Mouse (Mus musculus) G1E (cell line): ENCODE results near the gene H2-Q7. TPM values are rescaled to one million over a fixed set of nuclear protein-coding genes. Genes with fewer than 3 reads are reported as not detected.
"Not testable (repeated sequence)": the region's sequence is repeated elsewhere in the genome, so short reads cannot be mapped to it uniquely, and the experiment has no call there.

Experiments used
- ATAC-seq: 2 replicates; pipeline ENCODE4 v1.8.0; 2016; ENCODE audit warnings: mild to moderate bottlenecking; ENCODE audit not compliant: insufficient number of reproducible peaks, poor library complexity, low FRiP score, severe bottlenecking; ENCODE audit errors: extremely low read depth
- DNase-seq: peaks from one replicate; pipeline ENCODE4 v3.0.0; 2012; ENCODE audit warnings: low spot score
- H3K27me3 ChIP-seq: 2 replicates; pipeline ENCODE4 v1.6.1; 2012; ENCODE audit warnings: mild to moderate bottlenecking, low read length, inconsistent platforms; ENCODE audit not compliant: insufficient read depth
- H3K36me3 ChIP-seq: replicated peaks from 2 replicates; pipeline ENCODE3; 2012; ENCODE audit warnings: mild to moderate bottlenecking, inconsistent platforms
- H3K4me1 ChIP-seq: 2 replicates; pipeline ENCODE4 v1.6.1; 2012; ENCODE audit warnings: low read depth, low read length, inconsistent platforms, mixed read lengths; ENCODE audit not compliant: insufficient read depth
- H3K4me3 ChIP-seq: 2 replicates; pipeline ENCODE4 v1.5.1; 2012; ENCODE audit warnings: low read depth, mild to moderate bottlenecking, inconsistent platforms, low read length, moderate library complexity, mixed read lengths
- H3K9me3 ChIP-seq: replicated peaks from 2 replicates; pipeline ENCODE4 v1.6.1; 2012; ENCODE audit warnings: inconsistent platforms
- CTCF ChIP-seq: IDR thresholded peaks from 2 replicates; pipeline ENCODE4 v1.5.1; 2012; ENCODE audit warnings: low read depth, low read length, inconsistent platforms, mixed read lengths
- polyA plus RNA-seq: library from polyadenylated mRNA; stranded (reverse); fragments of >175 nt; gene quantifications from 2 replicates; pipeline ENCODE4 v1.2.3, GENCODE M21; 2012
- total RNA-seq, 2 experiments: library from RNA; stranded (forward) in 1 of 2; stranded (reverse) in 1 of 2; fragments of 200-1000 nt in 1 of 2; fragments of >200 nt in 1 of 2; fragmentation: Nextera tagmentation in 1 of 2; gene quantifications; 2 replicates each; pipeline ENCODE4 v1.2.3; 2014 to 2017

H2-Q7 gene
- total and polyA plus RNA-seq, 3 experiments: 0.05 to 0.38 TPM; not detected in 1

DNA sequence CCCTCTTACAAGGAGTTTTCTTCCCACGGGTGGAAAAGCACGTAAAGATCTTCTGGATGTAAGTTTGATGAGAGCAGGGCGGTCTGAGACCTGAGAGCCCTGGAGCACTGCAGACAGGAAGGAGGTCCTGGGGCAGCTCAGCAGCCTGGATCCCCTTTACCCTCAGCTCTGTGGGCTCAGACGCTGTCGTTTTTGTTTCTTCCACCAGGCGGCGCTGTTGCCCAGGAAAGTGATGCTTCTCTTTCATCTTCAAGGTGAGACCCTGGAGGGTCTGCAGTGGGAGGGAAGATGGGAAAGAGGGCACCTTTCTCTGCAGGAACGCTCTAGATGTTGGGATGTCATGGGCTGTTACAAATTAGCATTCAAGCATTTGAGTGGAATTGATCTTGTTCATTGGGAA, 4.1 kb upstream of the H2-Q7 start:
- TF ChIP-seq CTCF: peak; percentile 85
- H3K27me3 ChIP-seq, H3K4me3 ChIP-seq, H3K4me1 ChIP-seq, ATAC-seq, DNase-seq, H3K9me3 ChIP-seq, H3K36me3 ChIP-seq: not testable (repeated sequence)

DNA sequence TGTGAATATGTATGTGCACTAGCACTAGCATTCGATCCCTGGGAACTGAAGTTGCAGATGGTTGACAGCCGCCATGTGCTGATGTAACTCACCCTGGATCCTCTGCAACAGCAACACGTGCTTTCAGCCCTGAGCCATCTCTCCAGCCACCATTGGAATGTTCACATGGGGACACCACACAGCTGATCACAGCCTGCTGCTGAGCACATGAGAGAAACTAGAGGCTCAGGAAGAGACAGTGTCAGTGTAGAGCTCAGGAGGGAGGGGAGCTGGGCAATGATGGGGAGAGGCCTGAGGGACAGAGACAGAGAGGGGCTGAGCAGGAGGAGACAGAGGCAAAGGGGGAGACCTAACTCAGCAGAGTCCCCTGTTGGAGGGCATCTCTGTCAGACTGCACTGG, 3.4 kb upstream of the H2-Q7 start:
- ATAC-seq, H3K36me3 ChIP-seq, H3K27me3 ChIP-seq, H3K4me3 ChIP-seq, H3K4me1 ChIP-seq, DNase-seq, H3K9me3 ChIP-seq: not testable (repeated sequence)

DNA sequence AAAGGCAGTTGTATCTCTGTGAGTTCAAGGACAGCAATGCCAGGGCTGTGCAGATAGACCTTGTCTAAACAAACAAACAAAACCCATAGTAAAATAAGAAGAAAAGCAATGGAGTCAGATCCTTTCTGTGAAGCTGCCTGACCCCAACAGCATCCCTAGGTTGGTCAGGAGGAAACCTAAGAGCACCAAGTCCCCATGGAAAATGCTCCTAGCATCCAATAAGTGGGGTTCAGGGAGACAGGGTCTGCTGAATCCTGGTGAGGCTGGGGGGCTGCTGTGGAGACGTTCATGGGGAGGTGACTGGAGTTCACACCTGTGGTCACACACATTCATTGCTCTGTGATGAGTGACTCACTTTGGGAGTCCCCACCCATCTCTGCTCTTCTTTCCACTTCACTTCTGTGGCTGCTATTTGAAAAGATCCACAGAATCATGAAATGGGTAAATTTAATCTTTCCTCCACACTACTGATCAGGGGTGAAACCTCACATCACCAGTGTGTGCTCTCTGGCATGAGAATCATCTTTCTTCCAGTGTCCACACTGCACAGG, 1.5 kb upstream of the H2-Q7 start:
- not testable (repeated sequence) for DNase-seq, H3K9me3 ChIP-seq, H3K36me3 ChIP-seq, H3K4me1 ChIP-seq, H3K27me3 ChIP-seq, ATAC-seq, H3K4me3 ChIP-seq

DNA sequence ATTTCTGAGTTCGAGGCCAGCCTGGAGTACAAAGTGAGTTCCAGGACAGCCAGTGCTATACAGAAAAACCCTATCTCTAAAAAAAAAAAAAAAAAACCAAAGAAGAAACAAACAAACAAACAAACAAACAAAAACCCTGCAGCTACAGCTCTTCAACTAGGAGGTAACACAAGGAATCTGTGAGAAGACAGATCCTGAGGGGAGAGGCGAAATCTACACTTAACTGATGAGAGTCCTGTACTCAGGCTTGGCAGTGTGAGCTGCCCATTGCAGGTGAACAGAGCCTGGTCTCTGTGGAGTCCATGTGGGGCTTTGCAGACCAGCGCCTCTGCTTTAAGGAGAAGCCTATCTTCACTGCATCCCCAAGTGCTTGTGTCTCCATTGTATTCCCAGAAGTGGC, 560 bp upstream of the H2-Q7 start:
- ATAC-seq, H3K4me1 ChIP-seq, H3K9me3 ChIP-seq, H3K27me3 ChIP-seq, H3K36me3 ChIP-seq, H3K4me3 ChIP-seq, DNase-seq: not testable (repeated sequence)

DNA sequence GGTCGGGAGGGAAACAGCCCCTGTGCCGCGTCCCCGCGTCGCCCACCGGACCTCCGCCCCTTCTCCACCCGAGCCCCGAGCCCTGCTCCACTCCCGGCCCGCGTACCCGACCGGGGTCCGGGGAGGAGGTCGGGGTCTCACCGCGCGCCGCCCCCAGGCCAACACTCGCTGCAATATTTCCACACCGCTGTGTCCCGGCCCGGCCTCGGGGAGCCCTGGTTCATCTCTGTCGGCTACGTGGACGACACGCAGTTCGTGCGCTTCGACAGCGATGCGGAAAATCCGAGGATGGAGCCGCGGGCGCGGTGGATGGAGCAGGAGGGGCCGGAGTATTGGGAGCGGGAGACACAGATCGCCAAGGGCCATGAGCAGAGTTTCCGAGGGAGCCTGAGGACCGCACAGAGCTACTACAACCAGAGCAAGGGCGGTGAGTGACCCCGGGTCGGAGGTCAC, 366 bp downstream of the H2-Q7 start:
- H3K4me3 ChIP-seq, H3K27me3 ChIP-seq, ATAC-seq, H3K9me3 ChIP-seq, DNase-seq, H3K36me3 ChIP-seq, H3K4me1 ChIP-seq: not testable (repeated sequence)

DNA sequence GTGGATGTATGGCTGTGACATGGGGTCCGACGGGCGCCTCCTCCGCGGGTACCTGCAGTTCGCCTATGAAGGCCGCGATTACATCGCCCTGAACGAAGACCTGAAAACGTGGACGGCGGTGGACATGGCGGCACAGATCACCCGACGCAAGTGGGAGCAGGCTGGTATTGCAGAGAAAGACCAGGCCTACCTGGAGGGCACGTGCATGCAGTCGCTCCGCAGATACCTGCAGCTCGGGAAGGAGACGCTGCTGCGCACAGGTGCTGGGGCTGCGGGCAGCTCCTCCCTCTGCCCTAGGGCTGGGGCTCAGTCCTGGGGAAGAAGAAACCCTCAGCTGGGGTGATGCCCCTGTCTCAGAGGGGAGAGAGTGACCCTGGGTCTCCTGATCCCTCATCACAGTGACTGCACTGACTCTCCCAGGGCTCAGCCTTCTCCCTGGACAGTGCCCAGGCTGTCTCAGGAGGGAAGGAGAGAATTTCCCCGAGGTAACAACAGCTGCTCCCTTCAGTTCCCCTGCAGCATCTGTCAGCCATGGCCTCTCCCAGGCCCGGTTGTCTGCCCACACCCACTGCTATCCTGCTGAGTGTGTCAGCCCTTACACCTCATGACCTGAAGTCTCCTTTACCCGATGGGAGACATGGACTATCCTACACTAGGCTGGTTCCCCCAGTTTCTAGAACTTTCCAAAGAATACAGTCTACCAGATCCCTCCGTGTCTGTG, 1.1 kb downstream of the H2-Q7 start:
- not testable (repeated sequence) for ATAC-seq, DNase-seq, H3K36me3 ChIP-seq, H3K27me3 ChIP-seq, H3K9me3 ChIP-seq, H3K4me3 ChIP-seq, H3K4me1 ChIP-seq

DNA sequence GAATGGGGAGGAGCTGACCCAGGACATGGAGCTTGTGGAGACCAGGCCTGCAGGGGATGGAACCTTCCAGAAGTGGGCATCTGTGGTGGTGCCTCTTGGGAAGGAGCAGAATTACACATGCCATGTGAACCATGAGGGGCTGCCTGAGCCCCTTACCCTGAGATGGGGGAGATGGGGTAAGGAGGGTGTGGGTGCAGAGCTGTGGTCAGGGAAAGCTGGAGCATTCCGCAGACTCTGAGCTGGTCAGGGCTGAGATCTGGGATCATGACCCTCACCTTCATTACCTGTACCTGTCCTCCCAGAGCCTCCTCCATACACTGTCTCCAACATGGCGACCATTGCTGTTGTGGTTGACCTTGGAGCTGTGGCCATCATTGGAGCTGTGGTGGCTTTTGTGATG, 3.4 kb downstream of the H2-Q7 start:
- not testable (repeated sequence) for H3K4me3 ChIP-seq, DNase-seq, H3K27me3 ChIP-seq, H3K9me3 ChIP-seq, ATAC-seq, H3K36me3 ChIP-seq, H3K4me1 ChIP-seq

DNA sequence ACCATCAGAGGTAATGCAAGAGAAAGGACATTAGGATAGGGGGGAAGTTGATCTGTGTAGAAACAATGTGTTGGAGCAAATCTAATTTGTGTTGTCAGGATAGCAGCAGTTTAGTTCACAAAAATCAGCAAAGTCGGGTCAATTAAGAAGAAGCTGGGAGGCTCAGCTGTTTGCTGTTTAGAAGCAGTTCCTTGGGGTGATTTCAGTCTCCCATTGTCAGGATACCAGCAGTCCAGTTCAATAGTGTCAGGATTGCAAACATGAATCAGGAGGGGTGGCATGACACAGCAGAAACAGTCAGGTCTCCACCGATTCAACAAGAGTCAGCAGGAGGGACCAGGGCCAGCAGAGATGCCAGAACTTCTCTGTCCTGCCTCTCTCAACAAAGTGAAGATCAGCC, 5.6 kb downstream of the H2-Q7 start:
- not testable (repeated sequence) for H3K4me1 ChIP-seq, ATAC-seq, DNase-seq, H3K27me3 ChIP-seq, H3K4me3 ChIP-seq, H3K36me3 ChIP-seq, H3K9me3 ChIP-seq

DNA sequence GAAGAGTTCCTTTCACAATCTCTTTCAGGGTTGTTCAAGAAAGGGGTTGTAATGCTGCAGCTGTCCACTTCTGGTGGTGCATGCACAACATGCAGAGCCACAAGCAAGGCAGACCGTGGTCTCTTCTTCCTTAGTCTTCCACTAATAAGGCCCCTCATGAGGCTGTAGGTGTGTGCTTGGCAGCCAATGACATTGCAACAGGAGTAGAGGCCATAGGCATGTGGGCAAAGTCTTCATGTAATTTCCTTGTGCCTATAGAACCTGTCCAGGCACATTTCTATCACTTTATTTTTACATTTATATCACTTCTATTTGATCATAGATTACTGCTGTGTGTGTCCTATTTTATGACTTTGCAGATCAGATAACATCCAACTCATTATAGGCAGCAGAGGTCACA, 19.3 kb downstream of the H2-Q7 start:
- H3K36me3 ChIP-seq, H3K9me3 ChIP-seq, ATAC-seq, H3K4me3 ChIP-seq, DNase-seq, H3K4me1 ChIP-seq, H3K27me3 ChIP-seq: not testable (repeated sequence)

DNA sequence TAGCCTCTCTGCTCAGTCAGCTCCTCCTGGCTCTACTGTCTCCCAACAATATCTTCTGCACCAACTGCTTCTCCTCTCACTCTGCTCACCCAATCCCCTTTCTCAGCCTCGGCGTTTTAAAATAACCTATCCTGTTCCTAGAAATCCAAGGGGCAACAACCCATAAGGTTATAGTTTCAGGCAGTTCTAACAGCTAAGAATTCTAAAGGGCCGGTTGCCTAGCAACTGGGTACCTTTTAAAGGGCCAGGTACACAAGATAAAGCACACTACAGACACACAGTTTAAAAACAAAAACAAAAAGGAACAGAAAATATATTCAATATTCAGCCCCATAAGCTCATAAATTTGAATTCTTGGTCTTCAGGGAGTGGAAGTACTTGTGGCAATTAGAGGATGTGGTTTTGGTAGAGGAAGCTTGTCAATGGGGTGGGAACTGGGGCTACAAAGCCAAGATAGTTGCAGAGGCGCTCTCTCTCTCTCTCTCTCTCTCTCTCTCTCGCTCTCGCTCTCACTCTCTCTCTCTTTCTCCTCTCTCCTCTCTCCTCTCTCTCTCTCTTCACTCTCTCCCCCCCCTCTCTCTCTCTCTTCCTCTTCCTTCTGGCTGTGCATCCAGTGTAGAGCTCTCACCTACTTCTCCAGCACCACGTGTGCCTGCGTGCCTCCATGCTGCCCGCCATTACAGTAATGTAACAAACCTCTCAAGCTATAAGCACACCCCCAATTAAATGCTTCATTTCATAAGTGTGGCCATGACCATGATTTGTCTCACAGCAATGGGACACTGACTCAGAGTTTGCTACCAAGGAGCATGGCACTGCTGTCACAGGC, 21.8 kb downstream of the H2-Q7 start:
- not testable (repeated sequence) for H3K4me3 ChIP-seq, H3K4me1 ChIP-seq, DNase-seq, H3K9me3 ChIP-seq, H3K27me3 ChIP-seq, ATAC-seq, H3K36me3 ChIP-seq
